Mouse (Mus musculus): Measurements from ENCODE around the gene Sct. TPM values are rescaled to one million over a fixed set of nuclear protein-coding genes. Genes with fewer than 3 reads are reported as not detected.

The Sct gene
- 0.83 and 3.3 TPM in 2 replicates for polyA plus RNA-seq (2012; rRNA removed; ENCODE audit: low replicate concordance)

DNA sequence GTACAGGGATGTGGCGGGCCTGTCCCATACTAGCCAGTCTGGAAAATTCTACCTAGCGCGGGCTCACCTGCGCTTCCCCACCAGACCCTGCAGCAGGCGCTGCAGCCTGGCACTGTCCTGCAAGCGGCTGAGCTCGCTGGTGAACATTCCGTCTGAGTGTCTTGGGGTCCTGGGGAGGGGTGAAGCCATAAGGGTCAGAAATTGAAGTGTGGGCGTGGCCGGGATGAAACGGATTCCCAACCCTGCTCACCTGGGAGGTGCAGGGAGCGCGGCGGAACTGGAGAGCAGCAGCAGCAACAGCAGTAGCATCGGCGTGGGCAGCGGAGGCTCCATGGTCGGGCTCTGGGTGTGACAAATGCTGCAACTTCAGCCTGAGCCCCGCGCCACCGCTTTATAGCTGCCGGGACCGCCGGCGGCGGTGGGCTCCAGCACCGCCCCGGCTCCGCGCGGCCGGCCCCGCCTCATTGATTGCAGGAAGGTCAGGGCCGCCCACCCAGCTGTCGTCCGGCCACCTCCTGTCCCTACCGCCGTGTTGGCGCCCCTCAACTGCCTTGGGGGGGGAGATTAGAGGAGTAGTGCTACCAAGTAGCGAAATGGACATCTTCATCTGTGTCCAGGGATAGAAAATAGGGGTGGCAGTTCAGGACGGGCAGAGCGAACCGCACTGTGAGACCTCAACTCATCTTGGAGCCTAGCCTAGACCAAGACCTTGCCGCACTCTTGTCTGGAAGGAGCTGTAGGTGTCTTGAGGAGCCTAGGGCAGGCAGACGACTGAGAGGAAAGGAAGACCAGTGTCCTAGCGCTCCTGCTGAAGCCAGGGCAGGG, at the start of gene Sct:
Sct (minus strand) TSS at position 368 of the 825 bp plus-strand sequence.

GRCm38 (mm10) chr7:141327469-141328372, 48.8 kb upstream of the Sct start, which contains the start of the genes Deaf1 and Tmem80:
Deaf1 (minus strand) TSS chr7:141327690.
Tmem80 (plus strand) TSS chr7:141327739.

DNA sequence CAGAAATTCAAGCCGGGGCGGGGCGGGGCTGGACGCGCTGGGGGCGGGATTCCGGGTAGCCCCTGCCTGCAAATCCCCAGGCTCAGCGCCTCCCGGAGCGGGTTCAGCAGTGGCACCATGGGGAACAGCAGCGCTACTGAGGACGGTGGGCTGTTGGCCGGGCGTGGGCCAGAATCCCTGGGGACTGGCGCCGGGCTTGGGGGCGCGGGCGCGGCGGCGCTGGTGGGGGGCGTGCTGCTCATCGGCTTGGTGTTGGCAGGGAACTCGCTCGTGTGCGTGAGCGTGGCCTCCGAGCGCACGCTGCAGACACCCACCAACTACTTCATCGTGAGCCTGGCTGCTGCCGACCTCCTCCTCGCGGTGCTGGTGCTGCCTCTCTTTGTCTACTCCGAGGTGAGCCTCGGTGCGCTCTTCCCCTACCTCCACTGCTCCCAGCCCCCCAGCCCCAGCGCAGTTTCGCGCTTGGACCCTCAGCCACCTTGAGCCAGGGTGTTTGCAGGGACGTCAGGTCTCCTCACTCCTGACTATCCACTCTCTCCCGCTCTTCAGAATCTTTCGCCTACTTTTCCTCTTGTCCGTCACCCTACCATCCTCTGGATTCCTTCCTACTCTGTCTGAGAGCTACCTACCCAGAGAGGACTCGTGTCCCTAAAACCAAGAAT, 13.1 kb upstream of the Sct start, which contains the start of gene Drd4:
Drd4 (plus strand) TSS at position 86 of the 662 bp plus-strand sequence.

DNA sequence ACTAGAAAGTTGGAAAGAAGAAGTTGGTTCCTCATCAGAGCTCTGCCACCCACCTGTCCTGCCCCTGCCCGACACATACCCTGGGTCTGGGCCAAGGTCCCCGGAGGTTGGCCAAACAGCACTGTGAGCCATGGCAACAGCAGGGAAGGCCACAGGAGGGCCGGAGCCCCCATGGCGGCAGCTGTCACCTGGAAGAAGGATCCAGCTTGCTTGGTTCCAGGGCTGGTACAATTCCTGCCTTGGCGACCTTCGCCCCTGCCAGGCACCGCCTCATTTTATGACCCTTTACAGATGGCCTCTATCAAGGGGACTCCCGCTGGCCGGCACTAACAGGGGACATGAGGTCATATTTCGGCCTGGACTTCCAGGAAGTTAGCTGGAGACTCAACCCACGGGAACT, 2.4 kb downstream of the Sct start, which contains the start of gene Cdhr5:
Cdhr5 (minus strand) TSS at position 241 of the 400 bp plus-strand sequence.

GRCm38 (mm10) chr7:141265739-141266561, 13.0 kb downstream of the Sct start, which contains the start of gene Irf7:
Irf7 (minus strand) TSS chr7:141266481.

Other genes with a start within 250 kb of the Sct start
- gene B4galnt4, start 218.0 kb downstream of the Sct start, polyA plus RNA-seq (2012; rRNA removed; ENCODE audit: low replicate concordance) = 1.0 and 2.5 TPM in 2 replicates
- gene Pkp3, start 200.9 kb downstream of the Sct start, polyA plus RNA-seq (2012; rRNA removed; ENCODE audit: low replicate concordance) = 30.8 and 48.9 TPM in 2 replicates
- gene Sigirr, start 178.6 kb downstream of the Sct start, polyA plus RNA-seq (2012; rRNA removed; ENCODE audit: low replicate concordance) = 30.1 and 44.1 TPM in 2 replicates
- 5.8 and 21.4 TPM in 2 replicates for gene Ano9, start 161.3 kb downstream of the Sct start, polyA plus RNA-seq (2012; rRNA removed; ENCODE audit: low replicate concordance)
- 33.0 and 42.5 TPM in 2 replicates for gene Ptdss2, start 156.8 kb downstream of the Sct start, polyA plus RNA-seq (2012; rRNA removed; ENCODE audit: low replicate concordance)
- gene Rnh1, start 106.3 kb downstream of the Sct start, polyA plus RNA-seq (2012; rRNA removed; ENCODE audit: low replicate concordance) = 122 and 142 TPM in 2 replicates
- gene Hras, start 85.1 kb downstream of the Sct start, polyA plus RNA-seq (2012; rRNA removed; ENCODE audit: low replicate concordance) = 52.0 and 63.9 TPM in 2 replicates
- gene Lrrc56, start 85.0 kb downstream of the Sct start, polyA plus RNA-seq (2012; rRNA removed; ENCODE audit: low replicate concordance) = 7.7 and 9.8 TPM in 2 replicates
- 4.3 and 5.2 TPM in 2 replicates for gene Lmntd2, start 65.1 kb downstream of the Sct start, polyA plus RNA-seq (2012; rRNA removed; ENCODE audit: low replicate concordance)
- gene Rassf7, start 63.3 kb downstream of the Sct start, polyA plus RNA-seq (2012; rRNA removed; ENCODE audit: low replicate concordance) = 20.0 and 26.7 TPM in 2 replicates
- 14.1 and 24.6 TPM in 2 replicates for gene Phrf1, start 50.3 kb downstream of the Sct start, polyA plus RNA-seq (2012; rRNA removed; ENCODE audit: low replicate concordance)
- gene Irf7, start 12.7 kb downstream of the Sct start, polyA plus RNA-seq (2012; rRNA removed; ENCODE audit: low replicate concordance) = 98.3 and 195 TPM in 2 replicates
- 0.17 and 0.99 TPM in 2 replicates for gene Cdhr5, start 2.3 kb downstream of the Sct start, polyA plus RNA-seq (2012; rRNA removed; ENCODE audit: low replicate concordance)
- 0.06 TPM in 1 of 2 replicates, not detected in the other for gene Drd4, start 12.9 kb upstream of the Sct start, polyA plus RNA-seq (2012; rRNA removed; ENCODE audit: low replicate concordance)
- gene Deaf1, start 48.6 kb upstream of the Sct start, polyA plus RNA-seq (2012; rRNA removed; ENCODE audit: low replicate concordance) = 19.0 and 23.7 TPM in 2 replicates
- gene Tmem80, start 48.6 kb upstream of the Sct start, polyA plus RNA-seq (2012; rRNA removed; ENCODE audit: low replicate concordance) = 44.4 and 63.2 TPM in 2 replicates
- gene Eps8l2, start 59.7 kb upstream of the Sct start, polyA plus RNA-seq (2012; rRNA removed; ENCODE audit: low replicate concordance) = 38.9 and 52.4 TPM in 2 replicates
- 360 and 366 TPM in 2 replicates for gene Taldo1, start 113.1 kb upstream of the Sct start, polyA plus RNA-seq (2012; rRNA removed; ENCODE audit: low replicate concordance)
- gene Gatd1, start 135.0 kb upstream of the Sct start, polyA plus RNA-seq (2012; rRNA removed; ENCODE audit: low replicate concordance) = 67.3 and 68.4 TPM in 2 replicates
- 0.35 and 0.57 TPM in 2 replicates for gene Cend1, start 150.4 kb upstream of the Sct start, polyA plus RNA-seq (2012; rRNA removed; ENCODE audit: low replicate concordance)
- 171 and 174 TPM in 2 replicates for gene Slc25a22, start 158.8 kb upstream of the Sct start, polyA plus RNA-seq (2012; rRNA removed; ENCODE audit: low replicate concordance)
- 13.3 and 19.4 TPM in 2 replicates for gene Pidd1, start 164.9 kb upstream of the Sct start, polyA plus RNA-seq (2012; rRNA removed; ENCODE audit: low replicate concordance)
- 451 and 651 TPM in 2 replicates for gene Rplp2, start 168.2 kb upstream of the Sct start, polyA plus RNA-seq (2012; rRNA removed; ENCODE audit: low replicate concordance)
- 2,420 and 2,700 TPM in 2 replicates for gene Pnpla2, start 176.1 kb upstream of the Sct start, polyA plus RNA-seq (2012; rRNA removed; ENCODE audit: low replicate concordance)
- gene Cracr2b, start 182.0 kb upstream of the Sct start, polyA plus RNA-seq (2012; rRNA removed; ENCODE audit: low replicate concordance) = 66.3 and 119 TPM in 2 replicates
- 588 and 591 TPM in 2 replicates for gene Cd151, start 188.3 kb upstream of the Sct start, polyA plus RNA-seq (2012; rRNA removed; ENCODE audit: low replicate concordance)
- gene Polr2l, start 196.0 kb upstream of the Sct start, polyA plus RNA-seq (2012; rRNA removed; ENCODE audit: low replicate concordance) = 48.6 and 51.6 TPM in 2 replicates
- 166 and 173 TPM in 2 replicates for gene Tspan4, start 196.1 kb upstream of the Sct start, polyA plus RNA-seq (2012; rRNA removed; ENCODE audit: low replicate concordance)